Mouse (Mus musculus) lung, embryonic 15.5 days (tissue): Measurements from ENCODE around the gene Car12. TPM values are rescaled to one million over a fixed set of nuclear protein-coding genes. Genes with fewer than 3 reads are reported as not detected.
"Not testable (repeated sequence)": the region's sequence is repeated elsewhere in the genome, so short reads cannot be mapped to it uniquely, and the experiment has no call there.

Experiments used
- ATAC-seq: fragments of 200-750 bp; cut with Nextera tagmentation; 2 replicates; pipeline ENCODE4 v1.8.0; 2017; ENCODE audit warnings: moderate number of reproducible peaks, borderline replicate concordance; ENCODE audit not compliant: low FRiP score, low TSS enrichment; ENCODE audit errors: extremely low read depth
- H3K27ac ChIP-seq: fragments of 300-500 bp; sonication (generic); 2 replicates; pipeline ENCODE4 v1.5.1; 2015; ENCODE audit warnings: moderate library complexity, mild to moderate bottlenecking, inconsistent platforms
- H3K27me3 ChIP-seq: fragments of 300-500 bp; sonication (generic); 2 replicates; pipeline ENCODE4 v1.6.1; 2015; ENCODE audit warnings: inconsistent platforms
- H3K36me3 ChIP-seq: fragments of 300-500 bp; sonication (generic); 2 replicates; pipeline ENCODE4 v1.6.1; 2015; ENCODE audit warnings: inconsistent platforms
- H3K4me1 ChIP-seq: fragments of 300-500 bp; sonication (generic); 2 replicates; pipeline ENCODE4 v1.6.1; 2015; ENCODE audit warnings: inconsistent platforms
- H3K4me2 ChIP-seq: fragments of 300-500 bp; sonication (generic); 2 replicates; pipeline ENCODE4 v1.6.1; 2015; ENCODE audit warnings: inconsistent platforms, mild to moderate bottlenecking, moderate library complexity
- H3K4me3 ChIP-seq: fragments of 300-500 bp; sonication (generic); 2 replicates; pipeline ENCODE4 v1.5.1; 2015; ENCODE audit warnings: mild to moderate bottlenecking, inconsistent platforms
- H3K9ac ChIP-seq: fragments of 300-500 bp; sonication (generic); 2 replicates; pipeline ENCODE4 v1.6.1; 2015; ENCODE audit warnings: inconsistent platforms
- H3K9me3 ChIP-seq: fragments of 300-500 bp; sonication (generic); 2 replicates; pipeline ENCODE4 v1.6.1; 2016; ENCODE audit warnings: inconsistent platforms
- whole genome bisulfite sequencing: fragments of 180-500 bp; shearing (Covaris S2); methylation state at CpG from one replicate; pipeline ENCODE4 v1.1.7; 2015; 5-methylcytosine and 5-hydroxymethylcytosine counted together
- polyA plus RNA-seq: library from polyadenylated mRNA; unstranded; fragments of >200 nt; fragmentation: Nextera tagmentation; extraction: Ambion mirVana; gene quantifications from 2 replicates; pipeline ENCODE4 v1.2.1, GENCODE M21; 2015

Car12 gene
- polyA plus RNA-seq, 1 experiment from 2014 or later = 2.7 TPM

GRCm38 (mm10) chr9:66736016-66736415, 22.5 kb downstream of the Car12 start:
- Histone ChIP-seq H3K36me3 (no peaks in the 10 kb centered on the region), H3K4me2 (no peak overlapping the region), H3K9ac (no peak overlapping the region), H3K4me3 (no peak overlapping the region), H3K27me3 (no peaks in the 10 kb centered on the region), H3K9me3 (no peaks in the 10 kb centered on the region), H3K27ac (no peak overlapping the region), H3K4me1 (peaks cover 6% of the 10 kb centered on the region)
- ATAC-seq = no peak
- 70% methylated on average over 3 of the region's 3 CpGs for WGBS

- H3K27ac ChIP-seq = no peak overlapping the region
Measured at GRCm38 (mm10) chr9:66736551-66736950, 23.1 kb downstream of the Car12 start.

GRCm38 (mm10) chr9:66739516-66739915, 26.0 kb downstream of the Car12 start:
- ATAC-seq = no peak
- no peak overlapping the region for H3K27ac ChIP-seq
- WGBS = 84% methylated on average over 7 of the region's 7 CpGs
- no peak overlapping the region for H3K9ac ChIP-seq
- no peak overlapping the region for H3K4me3 ChIP-seq
- no peak overlapping the region for H3K4me2 ChIP-seq
- H3K9me3 ChIP-seq = no peaks in the 10 kb centered on the region
- no peaks in the 10 kb centered on the region for H3K27me3 ChIP-seq
- no peaks in the 10 kb centered on the region for H3K36me3 ChIP-seq
- no peaks in the 10 kb centered on the region for H3K4me1 ChIP-seq

More at GRCm38 (mm10) chr9:66736551-66736950, 23.1 kb downstream of the Car12 start:
- peaks cover 6% of the 10 kb centered on the region for H3K4me1 ChIP-seq
- 73% methylated on average over 2 of the region's 2 CpGs for WGBS
- H3K9me3 ChIP-seq = no peaks in the 10 kb centered on the region
- H3K27me3 ChIP-seq = no peaks in the 10 kb centered on the region
- no peak overlapping the region for H3K4me2 ChIP-seq
- H3K4me3 ChIP-seq = no peak overlapping the region
- H3K9ac ChIP-seq = no peak overlapping the region
- no peak for ATAC-seq
- H3K36me3 ChIP-seq = no peaks in the 10 kb centered on the region

- no peak overlapping the region for H3K27ac ChIP-seq
- H3K9ac ChIP-seq = no peak overlapping the region
- H3K4me3 ChIP-seq = no peak overlapping the region
- H3K4me1 ChIP-seq = no peaks in the 10 kb centered on the region
- WGBS = 81% methylated on average over 2 of the region's 2 CpGs
- no peak overlapping the region for H3K4me2 ChIP-seq
- ATAC-seq = no peak
- H3K27me3 ChIP-seq = no peaks in the 10 kb centered on the region
- H3K9me3 ChIP-seq = no peaks in the 10 kb centered on the region
- no peaks in the 10 kb centered on the region for H3K36me3 ChIP-seq
Measured at GRCm38 (mm10) chr9:66744531-66744930, 31.0 kb downstream of the Car12 start.

GRCm38 (mm10) chr9:66748390-66748789, 34.9 kb downstream of the Car12 start:
- Histone ChIP-seq H3K27ac (no peak overlapping the region), H3K4me3 (no peak overlapping the region), H3K4me2 (no peak overlapping the region), H3K9ac (no peak overlapping the region), H3K27me3 (no peaks in the 10 kb centered on the region), H3K4me1 (no peaks in the 10 kb centered on the region), H3K9me3 (no peaks in the 10 kb centered on the region), H3K36me3 (no peaks in the 10 kb centered on the region)
- WGBS = 87% methylated on average over 15 of the region's 15 CpGs
- no peak for ATAC-seq

- no peak for ATAC-seq
Measured at GRCm38 (mm10) chr9:66752849-66753248, 39.4 kb downstream of the Car12 start.

GRCm38 (mm10) chr9:66760991-66761390, 47.5 kb downstream of the Car12 start:
- 42% methylated on average over 1 of the region's 1 CpGs for WGBS
- H3K4me3 ChIP-seq = no peak overlapping the region

More at GRCm38 (mm10) chr9:66752849-66753248, 39.4 kb downstream of the Car12 start:
- H3K9ac ChIP-seq = no peak overlapping the region
- H3K4me3 ChIP-seq = no peak overlapping the region
- H3K27ac ChIP-seq = no peak overlapping the region
- H3K9me3 ChIP-seq = no peaks in the 10 kb centered on the region
- no peaks in the 10 kb centered on the region for H3K36me3 ChIP-seq
- no peak overlapping the region for H3K4me2 ChIP-seq
- no peaks in the 10 kb centered on the region for H3K27me3 ChIP-seq
- no peaks in the 10 kb centered on the region for H3K4me1 ChIP-seq
- WGBS = 69% methylated on average over 6 of the region's 6 CpGs

GRCm38 (mm10) chr9:66768721-66769120, 55.2 kb downstream of the Car12 start:
- 83% methylated on average over 1 of the region's 1 CpGs for WGBS
- Histone ChIP-seq H3K4me1 (no peaks in the 10 kb centered on the region), H3K9me3 (no peaks in the 10 kb centered on the region), H3K4me3 (no peak overlapping the region), H3K27me3 (no peaks in the 10 kb centered on the region), H3K9ac (no peak overlapping the region), H3K4me2 (no peak overlapping the region), H3K27ac (no peak overlapping the region), H3K36me3 (no peaks in the 10 kb centered on the region)
- ATAC-seq = no peak

More at GRCm38 (mm10) chr9:66760991-66761390, 47.5 kb downstream of the Car12 start:
- ATAC-seq = no peak
- Histone ChIP-seq H3K9me3 (no peaks in the 10 kb centered on the region), H3K4me1 (no peaks in the 10 kb centered on the region), H3K27ac (no peak overlapping the region), H3K4me2 (no peak overlapping the region), H3K27me3 (no peaks in the 10 kb centered on the region), H3K36me3 (no peaks in the 10 kb centered on the region), H3K9ac (no peak overlapping the region)

- no peak overlapping the region for H3K4me2 ChIP-seq
- H3K4me3 ChIP-seq = no peak overlapping the region
- H3K27ac ChIP-seq = no peak overlapping the region
- no peaks in the 10 kb centered on the region for H3K9me3 ChIP-seq
- H3K36me3 ChIP-seq = no peaks in the 10 kb centered on the region
- WGBS = 58% methylated on average over 3 of the region's 3 CpGs
- H3K4me1 ChIP-seq = no peaks in the 10 kb centered on the region
- ATAC-seq = no peak
- no peak overlapping the region for H3K9ac ChIP-seq
- no peaks in the 10 kb centered on the region for H3K27me3 ChIP-seq
Measured at GRCm38 (mm10) chr9:66769275-66769674, 55.8 kb downstream of the Car12 start.

GRCm38 (mm10) chr9:66770701-66771100, 57.2 kb downstream of the Car12 start:
- H3K27ac ChIP-seq = no peak overlapping the region
- no peaks in the 10 kb centered on the region for H3K4me1 ChIP-seq
- H3K27me3 ChIP-seq = no peaks in the 10 kb centered on the region
- H3K9me3 ChIP-seq = no peaks in the 10 kb centered on the region
- no peak overlapping the region for H3K4me2 ChIP-seq
- ATAC-seq = no peak
- H3K4me3 ChIP-seq = no peak overlapping the region
- no peak overlapping the region for H3K9ac ChIP-seq
- no peaks in the 10 kb centered on the region for H3K36me3 ChIP-seq

GRCm38 (mm10) chr9:66784552-66784951, 71.1 kb downstream of the Car12 start:
- H3K4me3 ChIP-seq, H3K27me3 ChIP-seq, H3K4me2 ChIP-seq, ATAC-seq, H3K27ac ChIP-seq, H3K4me1 ChIP-seq, H3K9ac ChIP-seq, H3K36me3 ChIP-seq, H3K9me3 ChIP-seq: not testable (repeated sequence)
- WGBS = no CpG with 5 or more reads among the region's 3 CpGs

- no peaks in the 10 kb centered on the region for H3K4me1 ChIP-seq
- H3K9ac ChIP-seq = no peak overlapping the region
- H3K27ac ChIP-seq = no peak overlapping the region
- 3% methylated on average over 2 of the region's 2 CpGs for WGBS
- no peak overlapping the region for H3K4me3 ChIP-seq
- no peak for ATAC-seq
- H3K36me3 ChIP-seq = no peaks in the 10 kb centered on the region
- H3K4me2 ChIP-seq = no peak overlapping the region
- no peaks in the 10 kb centered on the region for H3K9me3 ChIP-seq
- no peaks in the 10 kb centered on the region for H3K27me3 ChIP-seq
Measured at GRCm38 (mm10) chr9:66787821-66788220, 74.3 kb downstream of the Car12 start.
